Mouse (Mus musculus) MEL (cell line): ENCODE measurements at regions not wholly inside any gene's neighbourhood (a gene's known extent, or its start where the extent isn't known, plus 50 kb on each side); places are given as distances from the start of the nearest gene placed in this dataset.

Source experiments
- CTCF ChIP-seq, 3 experiments: IDR thresholded peaks in 2 of 3; conservative IDR thresholded peaks in 1 of 3; 2 replicates each; pipeline ENCODE4 v1.5.1; 2011 to 2012; ENCODE audit warnings: low read length in 3 of 3, low read depth in 2 of 3, mild to moderate bottlenecking in 2 of 3, improper control_type of control experiment in 1 of 3, inconsistent platforms in 1 of 3, mixed read lengths in 1 of 3, moderate library complexity in 1 of 3; ENCODE audit not compliant: control insufficient read depth in 1 of 3, insufficient read depth in 1 of 3, poor library complexity in 1 of 3, severe bottlenecking in 1 of 3
- EP300 ChIP-seq, 2 experiments: IDR thresholded peaks; 2 replicates each; pipeline ENCODE4 v1.6.1; 2011; ENCODE audit warnings: improper control_type of control experiment in 2 of 2, low read length in 2 of 2, low read depth in 1 of 2, mild to moderate bottlenecking in 1 of 2
- GATA1 ChIP-seq: IDR thresholded peaks from 2 replicates; pipeline ENCODE4 v1.6.1; 2011; ENCODE audit warnings: low read depth, low read length, improper control_type of control experiment
- KAT2A ChIP-seq: conservative IDR thresholded peaks from 2 replicates; pipeline ENCODE4 v1.6.1; 2012; ENCODE audit warnings: low read depth, low read length, improper control_type of control experiment, inconsistent platforms
- MEF2A ChIP-seq: IDR thresholded peaks from 2 replicates; pipeline ENCODE4 v1.6.1; 2014; ENCODE audit warnings: low read depth, mild to moderate bottlenecking, inconsistent platforms, low read length, improper control_type of control experiment; ENCODE audit not compliant: poor library complexity, insufficient replicate concordance, severe bottlenecking; ENCODE audit errors: extremely low read depth
- POLR2A ChIP-seq, 2 experiments: IDR thresholded peaks; 2 replicates each; pipeline ENCODE4 v1.6.1; 2011 to 2012; ENCODE audit warnings: low read length in 2 of 2, mild to moderate bottlenecking in 2 of 2, control low read depth in 1 of 2, improper control_type of control experiment in 1 of 2, low read depth in 1 of 2, moderate library complexity in 1 of 2; ENCODE audit not compliant: control insufficient read depth in 1 of 2, insufficient read depth in 1 of 2, poor library complexity in 1 of 2
- POLR2AphosphoS2 ChIP-seq: IDR thresholded peaks from 2 replicates; pipeline ENCODE4 v1.6.1; 2011; ENCODE audit warnings: low read length, improper control_type of control experiment
- RAD21 ChIP-seq: IDR thresholded peaks from 2 replicates; pipeline ENCODE4 v1.6.1; 2011; ENCODE audit warnings: mild to moderate bottlenecking, low read depth, low read length, improper control_type of control experiment
- TAL1 ChIP-seq: IDR thresholded peaks from 2 replicates; pipeline ENCODE4 v1.6.1; 2012; ENCODE audit warnings: mild to moderate bottlenecking, inconsistent platforms, low read length, moderate library complexity, mixed read lengths
- TCF12 ChIP-seq: IDR thresholded peaks from 2 replicates; pipeline ENCODE4 v1.6.1; 2014; ENCODE audit warnings: low read depth, mild to moderate bottlenecking, inconsistent platforms, low read length, improper control_type of control experiment, moderate library complexity

GRCm38 (mm10) chr5:73903219-73903570, 165.0 kb downstream of the Usp46 start:
- TF ChIP-seq POLR2A (IDR thresholded peaks at IDR 0.05; ENCODE audit: control insufficient read depth in 1 of 2, insufficient read depth in 1 of 2, low read depth in 1 of 2, low read length in 2 of 2, poor library complexity in 1 of 2) (no peak), CTCF (IDR thresholded peaks at IDR 0.05 in 2 of 3, conservative IDR thresholded peaks at IDR 0.05 in 1 of 3; ENCODE audit: control insufficient read depth in 1 of 3, insufficient read depth in 1 of 3, low read depth in 2 of 3, low read length in 3 of 3, poor library complexity in 1 of 3, severe bottlenecking in 1 of 3) (no peak), MEF2A (no peak), TAL1 (no peak), POLR2AphosphoS2 (no peak), KAT2A (no peak), EP300 (IDR thresholded peaks at IDR 0.05; ENCODE audit: low read depth in 1 of 2, low read length in 2 of 2) (no peak), GATA1 (no peak), TCF12 (no peak), RAD21 (no peak)
